Mouse (Mus musculus) small intestine, adult 2 months (tissue): ENCODE data around the gene Galnt4. TPM values are rescaled to one million over a fixed set of nuclear protein-coding genes. Genes with fewer than 3 reads are reported as not detected.
A peak's percentile ranks its signal among the peaks of the same experiment; 100 is the strongest.

Experiments used
- H3K27ac ChIP-seq: fragments of 200-500 bp; 2 replicates; pipeline ENCODE4 v1.5.1; 2012; ENCODE audit warnings: low read depth, low read length, control low read depth, inconsistent platforms; ENCODE audit not compliant: insufficient read depth
- H3K27me3 ChIP-seq: fragments of 200-500 bp; 2 replicates; pipeline ENCODE4 v1.6.1; 2012; ENCODE audit warnings: mild to moderate bottlenecking, moderate library complexity, low read length, inconsistent platforms; ENCODE audit not compliant: control insufficient read depth, insufficient read depth
- H3K36me3 ChIP-seq: fragments of 200-500 bp; 2 replicates; pipeline ENCODE4 v1.6.1; 2012; ENCODE audit warnings: mild to moderate bottlenecking, low read length, control low read depth, inconsistent platforms; ENCODE audit not compliant: control insufficient read depth, insufficient read depth
- H3K4me1 ChIP-seq: fragments of 200-500 bp; 2 replicates; pipeline ENCODE4 v1.6.1; 2012; ENCODE audit warnings: low read length, inconsistent platforms, mixed read lengths; ENCODE audit not compliant: control insufficient read depth, insufficient read depth, insufficient read length
- H3K4me3 ChIP-seq: fragments of 200-500 bp; 2 replicates; pipeline ENCODE4 v1.5.1; 2012; ENCODE audit warnings: low read depth, mild to moderate bottlenecking, control low read depth, inconsistent platforms, low read length, moderate library complexity
- CTCF ChIP-seq: fragments of 200-500 bp; IDR thresholded peaks from 2 replicates; pipeline ENCODE4 v1.5.1; 2012; ENCODE audit warnings: low read depth, mild to moderate bottlenecking, control low read depth, inconsistent platforms, low read length, moderate library complexity, mixed read lengths; ENCODE audit not compliant: insufficient replicate concordance, insufficient read length; ENCODE audit errors: extremely low read depth
- POLR2A ChIP-seq: fragments of 200-500 bp; IDR thresholded peaks from 2 replicates; pipeline ENCODE4 v1.6.1; 2012; ENCODE audit warnings: low read depth, mild to moderate bottlenecking, control low read depth, inconsistent platforms, low read length, moderate library complexity
- WGBS: fragments of 180-500 bp; shearing (Covaris S2); methylation state at CpG from one replicate; pipeline ENCODE4 v1.1.7; 2018; 5-methylcytosine and 5-hydroxymethylcytosine counted together
- polyA plus RNA-seq: library from polyadenylated mRNA; depleted of rRNA; stranded (reverse); fragments of >200 nt; gene quantifications from 2 replicates; pipeline ENCODE4 v1.2.3, GENCODE M21; 2012

The Galnt4 gene
- polyA plus RNA-seq, 1 experiment: 3.4 TPM

DNA sequence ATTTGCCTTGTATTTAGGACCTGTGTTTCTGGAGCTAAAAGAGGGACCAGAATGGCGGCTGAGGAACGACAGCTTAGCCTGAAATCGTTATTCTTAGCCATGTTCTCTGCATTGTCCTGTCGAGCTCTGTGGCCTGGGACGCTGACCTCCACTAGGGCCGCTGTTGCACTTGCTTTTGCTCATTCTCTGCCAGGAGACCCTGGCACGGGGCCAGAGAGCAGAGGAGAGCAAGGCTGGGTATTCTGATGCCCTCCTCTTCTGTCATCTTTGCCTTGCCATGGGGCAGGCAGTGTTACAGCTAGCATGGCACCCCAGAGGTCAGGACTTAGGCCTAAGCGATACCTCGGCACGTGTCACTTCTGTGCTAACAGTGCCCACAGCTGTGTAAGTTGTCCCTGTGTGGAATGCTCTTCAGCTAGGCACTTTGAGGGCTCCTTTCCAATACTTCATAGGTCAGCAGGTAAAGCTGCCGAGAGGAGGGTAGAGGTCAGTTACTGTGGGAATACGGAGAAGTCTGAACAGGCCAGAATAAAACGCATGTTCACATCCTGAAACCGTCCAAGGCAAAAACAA, 24.4 kb upstream of the Galnt4 start:
- TF ChIP-seq POLR2A: no peak
- no peak for TF ChIP-seq CTCF
- Histone ChIP-seq H3K4me1 (no peaks in the 10 kb centered on the region), H3K36me3 (no peaks in the 10 kb centered on the region), H3K4me3 (no peak overlapping the region), H3K27ac (no peak overlapping the region), H3K27me3 (no peaks in the 10 kb centered on the region)
- 92% methylated on average over 14 of the region's 14 CpGs for WGBS

DNA sequence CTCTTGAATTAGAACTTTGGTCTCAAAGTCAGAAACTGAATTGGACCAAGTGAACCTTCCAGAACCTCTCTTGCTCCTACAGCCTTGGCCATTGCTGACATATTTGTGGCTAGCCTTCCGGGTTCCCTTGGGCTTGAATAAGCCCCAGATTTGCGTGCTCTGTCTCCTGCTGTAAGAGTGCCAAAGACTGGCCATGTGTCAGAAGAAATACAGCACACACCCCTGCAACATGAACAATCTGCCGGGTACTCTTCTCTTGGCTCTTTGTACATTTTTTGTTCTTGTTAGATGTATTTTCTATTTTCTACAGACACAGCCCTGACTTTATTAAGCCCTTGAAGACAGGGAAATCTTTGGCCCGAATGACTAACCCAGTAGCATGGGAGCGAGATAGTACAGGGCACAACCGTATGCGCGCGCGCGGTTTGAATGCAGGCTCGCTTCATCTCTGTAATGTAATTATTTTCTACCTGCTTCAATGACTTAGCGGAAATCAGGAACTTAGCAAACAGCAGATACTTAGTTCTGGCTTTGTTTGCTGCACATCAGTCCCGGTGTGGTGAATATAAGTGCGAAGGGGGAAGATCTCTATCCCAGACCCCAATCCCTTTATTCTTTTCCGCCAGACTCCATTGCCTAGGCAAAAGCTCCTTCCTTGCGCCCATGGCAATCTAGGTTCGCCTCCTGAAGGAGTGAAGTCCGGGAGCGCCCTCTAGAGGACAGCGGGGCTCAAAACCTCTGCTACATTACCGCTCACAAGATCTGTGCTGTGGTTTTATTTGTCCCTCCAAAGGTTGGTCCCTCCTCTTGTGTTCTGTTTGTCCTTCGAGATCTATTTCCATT, 23.3 kb upstream of the Galnt4 start:
- Histone ChIP-seq H3K27me3 (no peaks in the 10 kb centered on the region), H3K4me3 (no peak overlapping the region), H3K27ac (no peak overlapping the region), H3K36me3 (no peaks in the 10 kb centered on the region), H3K4me1 (no peaks in the 10 kb centered on the region)
- TF ChIP-seq POLR2A (no peak), CTCF (peak; percentile 98)
- 47% methylated on average over 23 of the region's 23 CpGs for WGBS

DNA sequence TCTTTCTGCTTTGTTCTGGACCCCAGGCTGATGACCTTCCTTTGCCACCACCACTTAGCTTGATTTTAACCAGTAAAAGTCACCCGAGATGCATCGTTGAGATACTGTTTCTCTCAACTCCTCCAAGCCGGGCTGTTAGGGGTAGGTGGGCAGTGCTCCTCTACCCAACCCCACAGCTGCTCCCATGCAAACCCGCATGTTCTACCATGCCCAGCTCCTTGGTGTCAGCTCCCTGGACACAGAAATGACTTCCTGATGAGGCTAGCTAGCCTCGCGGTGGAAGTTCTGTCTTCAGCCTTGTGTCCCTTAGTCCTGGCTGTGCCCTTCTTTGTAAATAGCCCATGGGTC, 22.7 kb upstream of the Galnt4 start:
- 62% methylated on average over 6 of the region's 6 CpGs for WGBS
- TF ChIP-seq CTCF (no peak), POLR2A (no peak)
- no peaks in the 10 kb centered on the region for H3K4me1 ChIP-seq

DNA sequence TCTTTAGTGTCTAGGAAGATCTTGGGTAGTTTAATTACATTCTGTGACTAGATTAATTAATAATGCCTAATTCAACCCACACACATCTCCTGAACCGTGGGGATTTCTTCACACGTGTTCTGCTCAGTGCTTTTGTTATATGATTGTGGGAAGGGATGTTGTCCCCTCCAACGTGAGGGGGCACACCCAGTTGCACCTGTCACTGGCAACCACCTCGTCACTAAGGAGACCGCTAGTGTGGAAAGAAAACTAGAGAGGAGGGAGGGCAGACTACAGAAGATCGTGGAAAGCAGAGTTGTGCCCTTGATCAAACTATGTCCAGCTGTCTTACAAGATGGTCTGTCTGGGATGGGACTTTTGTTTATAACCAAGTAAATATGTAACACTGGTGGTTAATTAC, 21.9 kb upstream of the Galnt4 start:
- H3K36me3 ChIP-seq: no peaks in the 10 kb centered on the region
- WGBS: 52% methylated on average over 6 of the region's 6 CpGs
- no peak overlapping the region for H3K27ac ChIP-seq
- no peak for TF ChIP-seq POLR2A
- TF ChIP-seq CTCF: no peak
- H3K27me3 ChIP-seq: no peaks in the 10 kb centered on the region
- no peak overlapping the region for H3K4me3 ChIP-seq
- no peaks in the 10 kb centered on the region for H3K4me1 ChIP-seq

More for the DNA sequence above, 22.7 kb upstream of the Galnt4 start:
- H3K27ac ChIP-seq: no peak overlapping the region
- H3K27me3 ChIP-seq: no peaks in the 10 kb centered on the region
- no peaks in the 10 kb centered on the region for H3K36me3 ChIP-seq
- H3K4me3 ChIP-seq: no peak overlapping the region

DNA sequence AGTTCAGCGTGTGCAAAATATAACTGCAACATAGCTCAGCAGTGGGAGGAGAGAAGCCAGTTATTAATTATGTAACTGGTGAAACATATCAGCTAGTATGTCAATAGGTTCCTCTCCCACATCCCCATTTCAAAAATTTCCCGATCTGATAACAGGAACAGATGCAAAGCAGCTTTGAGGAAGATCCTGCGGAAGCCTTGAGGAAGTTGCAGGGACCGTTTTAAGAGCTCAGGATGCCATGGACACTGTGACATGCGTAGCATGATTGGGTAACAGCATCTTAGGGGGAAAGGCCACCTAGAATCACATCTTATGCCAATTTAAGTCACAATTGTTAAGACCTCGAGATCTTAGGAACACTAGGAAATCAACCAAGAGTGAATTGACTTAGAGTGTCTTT, 18.1 kb upstream of the Galnt4 start:
- no peak for TF ChIP-seq POLR2A
- no peak for TF ChIP-seq CTCF
- H3K27ac ChIP-seq: no peak overlapping the region
- WGBS: 71% methylated on average over 6 of the region's 6 CpGs
- no peaks in the 10 kb centered on the region for H3K4me1 ChIP-seq
- H3K27me3 ChIP-seq: no peaks in the 10 kb centered on the region
- H3K36me3 ChIP-seq: no peaks in the 10 kb centered on the region
- H3K4me3 ChIP-seq: no peak overlapping the region

DNA sequence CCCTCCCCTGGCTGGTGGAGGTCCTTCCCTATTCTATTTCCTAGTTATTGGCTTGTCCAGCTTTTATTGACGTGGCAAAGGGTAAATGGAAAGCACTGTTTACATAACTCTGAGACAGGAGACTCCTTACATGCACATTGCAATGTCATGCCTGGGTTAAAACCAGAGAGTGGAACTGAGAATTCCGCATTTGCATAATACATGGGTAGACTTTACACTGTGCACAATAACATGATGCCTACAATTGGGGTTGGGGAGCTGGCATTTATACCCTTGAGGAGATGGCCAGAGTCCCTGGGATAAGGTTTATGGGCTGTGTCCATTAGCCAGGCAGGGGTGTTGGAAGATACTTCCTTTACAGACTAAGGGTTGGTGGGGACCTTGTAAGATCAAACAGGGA, 14.6 kb upstream of the Galnt4 start:
- TF ChIP-seq POLR2A (no peak), CTCF (no peak)
- H3K27ac ChIP-seq: no peak overlapping the region
- 71% methylated on average over 2 of the region's 2 CpGs for WGBS
- no peak overlapping the region for H3K4me3 ChIP-seq
- no peaks in the 10 kb centered on the region for H3K27me3 ChIP-seq
- H3K4me1 ChIP-seq: no peaks in the 10 kb centered on the region
- no peaks in the 10 kb centered on the region for H3K36me3 ChIP-seq

DNA sequence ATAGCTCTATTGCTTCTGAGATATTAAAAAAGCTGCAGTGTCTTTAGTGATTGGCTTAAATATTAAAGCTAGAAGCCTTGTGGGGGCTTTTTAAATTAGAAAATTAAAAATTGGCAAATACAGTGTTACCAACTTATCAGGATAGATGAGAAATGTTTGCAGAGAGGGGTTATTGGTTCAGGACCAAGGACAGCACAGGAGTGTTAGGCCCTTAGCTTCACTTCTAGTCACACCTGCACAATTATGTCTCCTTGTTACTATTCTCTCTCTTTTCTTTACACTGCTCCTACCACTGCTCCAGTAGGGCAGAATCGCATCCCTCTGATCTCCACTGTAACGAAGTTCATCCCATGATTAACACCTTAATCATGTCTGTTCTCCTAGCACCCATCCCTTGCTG, 12.8 kb upstream of the Galnt4 start:
- Histone ChIP-seq H3K27me3 (no peaks in the 10 kb centered on the region), H3K4me3 (no peak overlapping the region), H3K4me1 (no peaks in the 10 kb centered on the region), H3K36me3 (no peaks in the 10 kb centered on the region), H3K27ac (no peak overlapping the region)
- 80% methylated on average over 2 of the region's 2 CpGs for WGBS
- TF ChIP-seq POLR2A: no peak
- no peak for TF ChIP-seq CTCF
